Mouse (Mus musculus) monocyte, adult 2 months (primary cell): ENCODE data around the gene Zdhhc21.
A peak's percentile ranks its signal among the peaks of the same experiment; 100 is the strongest.

Source experiments
- DNase-seq, 2 experiments: peaks; one replicate each; pipeline ENCODE4 v3.0.0; 2022; ENCODE audit warnings: low spot score in 2 of 2, low read depth in 1 of 2

Zdhhc21 gene

DNA sequence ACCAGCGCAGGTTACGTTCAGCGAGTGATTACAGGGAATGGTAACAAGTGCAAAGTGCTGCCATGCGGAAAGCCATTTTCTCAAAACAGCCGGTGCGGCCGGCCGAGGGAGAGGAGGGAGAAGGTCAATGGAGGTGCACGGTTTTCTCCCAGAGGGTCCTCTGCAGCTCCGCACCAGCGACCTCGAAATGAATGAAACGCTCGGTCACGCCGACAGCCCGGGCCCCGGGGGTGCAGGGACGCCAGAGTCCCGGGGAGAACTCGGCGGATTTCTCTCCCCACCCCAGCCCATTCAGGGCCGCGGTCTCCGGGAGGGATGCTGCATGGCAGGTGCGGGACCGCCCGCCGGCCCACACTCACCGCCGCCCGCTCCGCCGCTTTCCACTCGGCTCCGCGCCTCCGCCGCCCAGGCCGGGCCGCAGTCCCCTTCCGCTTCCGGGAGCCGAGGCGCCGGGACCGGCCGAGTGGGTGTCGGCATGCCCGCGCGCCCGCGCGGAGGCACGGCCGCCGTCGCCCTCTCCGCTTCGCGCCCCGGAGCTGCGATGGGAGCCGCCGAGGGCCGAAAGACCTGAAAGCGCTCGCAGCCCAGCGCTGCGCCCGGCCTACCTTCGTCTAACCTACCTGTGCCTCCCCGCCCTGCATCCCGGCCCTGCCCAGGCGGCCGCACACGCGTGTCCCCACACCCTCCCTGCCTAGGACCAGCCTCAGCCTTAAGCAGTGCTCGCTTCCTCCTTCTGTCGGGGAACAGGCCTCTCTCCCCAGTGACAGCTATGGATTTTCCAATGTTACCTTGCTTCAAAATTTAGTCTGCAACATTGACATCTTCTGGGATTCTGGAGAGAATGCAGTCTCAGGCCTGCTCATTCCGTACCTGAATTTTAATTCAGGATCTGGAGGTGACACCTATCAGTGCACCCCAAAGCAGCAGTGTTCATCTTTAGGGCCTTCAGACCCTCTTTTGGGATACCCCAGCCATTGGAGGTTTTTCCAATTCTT, at the start of gene Zdhhc21:
Zdhhc21 (minus strand) TSS at position 828 of the 995 bp plus-strand sequence.
- DNase-seq = peak; percentile 49 to 59

- DNase-seq = no peak
Measured at GRCm38 (mm10) chr4:82895227-82895626, 35.5 kb upstream of the Zdhhc21 start.

- DNase-seq = no peak
Measured at GRCm38 (mm10) chr4:82892247-82892646, 32.5 kb upstream of the Zdhhc21 start.

GRCm38 (mm10) chr4:82891566-82891965, 31.8 kb upstream of the Zdhhc21 start:
- DNase-seq = no peak

DNA sequence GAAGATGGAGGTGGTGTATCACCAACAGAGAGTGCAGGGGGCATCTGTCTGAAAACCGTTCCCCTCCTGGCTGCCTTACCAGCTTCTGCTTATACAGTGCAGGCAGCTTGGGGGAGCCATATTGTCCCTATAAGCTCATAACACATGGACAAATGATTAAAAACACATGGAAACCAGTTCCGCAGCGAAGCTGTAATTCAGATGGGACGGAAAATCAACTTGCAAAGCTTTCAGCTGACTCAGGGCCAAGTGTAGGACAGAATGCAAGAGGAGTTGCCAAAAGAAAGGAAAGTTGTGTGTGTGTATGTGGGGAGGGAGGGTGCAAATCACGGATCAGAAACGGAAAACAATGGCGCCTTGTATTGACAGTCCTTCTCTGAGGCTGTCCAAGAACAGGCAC, 31.3 kb upstream of the Zdhhc21 start:
- no peak for DNase-seq

DNA sequence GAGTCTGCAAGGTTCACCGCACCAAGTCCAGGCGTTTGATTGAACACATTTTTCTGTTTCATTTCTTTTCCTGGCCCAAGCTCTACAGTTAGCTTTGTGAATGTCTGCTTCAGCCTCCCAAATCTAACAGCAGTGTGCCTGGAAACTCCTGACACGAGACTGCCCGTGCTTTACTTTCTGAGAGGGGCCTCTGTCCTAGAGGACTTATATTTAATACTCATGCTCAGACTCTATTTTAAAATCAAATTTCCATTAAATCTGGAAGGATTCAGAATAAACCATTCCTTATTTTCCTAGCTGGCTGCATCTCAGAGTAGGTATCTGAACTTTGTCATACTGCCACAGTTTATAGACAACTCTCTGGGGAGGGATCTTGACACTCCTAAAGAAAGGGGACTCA, 30.8 kb upstream of the Zdhhc21 start:
- no peak for DNase-seq

- DNase-seq = no peak
Measured at GRCm38 (mm10) chr4:82886148-82886547, 26.4 kb upstream of the Zdhhc21 start.

- DNase-seq = no peak
Measured at GRCm38 (mm10) chr4:82885535-82885913, 25.8 kb upstream of the Zdhhc21 start.

GRCm38 (mm10) chr4:82884636-82885534, 25.1 kb upstream of the Zdhhc21 start, which contains the start of gene Cer1:
Gene Cer1 (minus strand): TSS chr4:82885148.
- no peak for DNase-seq

DNA sequence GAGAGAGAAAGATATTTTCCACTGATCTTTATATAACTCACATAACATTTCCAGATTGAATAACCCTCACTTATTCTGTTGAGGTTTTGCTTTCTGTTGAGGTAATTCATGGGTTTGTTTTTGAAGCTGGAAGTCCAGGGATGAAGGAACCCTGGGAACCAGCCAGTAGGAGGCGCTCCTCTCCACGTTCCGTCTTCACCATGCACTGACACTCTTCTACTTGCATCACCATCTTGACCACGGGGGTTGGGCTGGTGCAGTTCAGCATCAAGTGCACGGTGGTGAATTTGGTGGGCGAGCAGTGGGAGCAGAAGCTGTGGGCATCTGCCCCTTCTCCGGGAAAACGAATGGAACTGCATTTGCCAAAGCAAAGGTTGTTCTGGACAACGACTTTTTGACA, 22.7 kb upstream of the Zdhhc21 start:
- no peak for DNase-seq

GRCm38 (mm10) chr4:82881366-82881765, 21.6 kb upstream of the Zdhhc21 start:
- DNase-seq = no peak

GRCm38 (mm10) chr4:82880243-82880642, 20.5 kb upstream of the Zdhhc21 start:
- DNase-seq = no peak

DNA sequence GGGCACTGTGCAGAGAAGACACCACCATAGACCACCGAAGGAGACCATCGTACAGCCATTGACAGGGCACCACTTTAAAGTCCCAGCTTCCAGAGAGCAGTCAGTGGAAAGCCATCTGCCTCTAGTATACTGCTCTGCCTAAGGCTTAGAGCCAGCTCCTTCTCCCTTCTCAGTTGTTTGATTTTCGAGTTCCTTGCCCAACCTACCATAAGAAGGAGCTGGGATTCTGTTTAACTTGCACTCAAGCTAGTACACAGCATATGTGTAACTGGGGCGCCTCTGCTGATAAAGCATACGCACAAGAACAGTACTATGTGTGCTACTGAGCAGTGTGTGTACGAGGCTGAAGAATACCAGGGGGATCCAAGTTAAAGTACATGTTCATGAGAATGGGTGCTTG, 19.4 kb upstream of the Zdhhc21 start:
- no peak for DNase-seq

DNA sequence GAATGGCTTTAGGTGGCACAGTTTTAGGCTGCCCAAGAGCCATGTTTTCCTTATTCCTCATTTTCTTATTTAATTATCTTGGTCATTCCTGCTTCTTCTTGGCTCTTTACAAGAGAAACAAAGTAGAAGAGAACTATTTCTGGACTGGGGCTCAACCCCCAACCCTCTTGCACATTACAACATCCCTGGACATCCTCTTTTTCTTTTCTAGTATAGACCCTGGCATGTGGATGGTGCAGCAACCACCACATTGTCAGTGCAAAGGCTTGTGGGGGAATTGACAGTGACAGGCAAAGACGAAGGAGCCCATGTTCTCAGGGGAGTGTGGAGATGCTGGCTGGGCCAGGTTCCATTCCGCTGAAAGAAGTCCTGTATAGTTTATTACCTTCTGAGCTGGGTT, 16.9 kb upstream of the Zdhhc21 start:
- DNase-seq = no peak

GRCm38 (mm10) chr4:82875532-82875931, 15.8 kb upstream of the Zdhhc21 start:
- no peak for DNase-seq

GRCm38 (mm10) chr4:82874791-82875190, 15.0 kb upstream of the Zdhhc21 start:
- DNase-seq = no peak

DNA sequence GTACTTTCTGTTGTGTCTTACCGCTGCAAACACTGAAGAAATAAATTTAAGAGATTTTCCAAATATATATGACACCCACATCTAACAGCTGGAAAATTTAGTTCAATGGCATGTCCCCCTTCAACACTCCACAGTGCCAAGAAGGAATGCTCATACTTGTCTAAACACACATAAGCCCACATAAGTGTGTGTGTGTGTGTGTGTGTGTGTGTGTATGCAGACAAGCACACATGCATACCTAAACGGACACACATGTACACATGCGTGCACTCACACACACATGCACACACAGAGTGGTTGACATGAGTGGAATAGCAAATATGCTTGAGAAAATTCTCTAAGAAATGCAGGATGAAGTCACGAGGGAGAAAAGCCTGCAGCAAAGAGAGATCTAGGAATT, 12.8 kb upstream of the Zdhhc21 start:
- DNase-seq = no peak

GRCm38 (mm10) chr4:82872121-82872520, 12.4 kb upstream of the Zdhhc21 start:
- DNase-seq = no peak

DNA sequence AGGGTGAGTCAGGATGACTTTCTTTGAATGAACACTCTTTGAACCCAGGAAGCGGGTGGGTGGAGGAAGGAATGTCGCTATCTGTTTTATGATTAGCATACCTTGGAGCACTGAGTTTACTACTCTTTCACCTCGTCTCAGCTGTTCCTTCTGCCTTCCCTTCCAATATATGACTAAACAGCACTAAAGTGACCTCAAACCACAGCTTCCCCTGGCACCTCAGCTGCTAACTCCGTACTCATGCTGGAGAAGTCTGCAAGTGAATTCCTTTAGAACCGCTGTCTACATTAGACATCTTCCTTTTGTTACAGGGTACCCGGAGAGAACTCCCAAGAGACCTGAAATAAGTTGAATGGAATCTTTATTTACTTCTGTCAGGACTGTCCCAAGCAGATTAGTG, 11.2 kb upstream of the Zdhhc21 start:
- DNase-seq = no peak

DNA sequence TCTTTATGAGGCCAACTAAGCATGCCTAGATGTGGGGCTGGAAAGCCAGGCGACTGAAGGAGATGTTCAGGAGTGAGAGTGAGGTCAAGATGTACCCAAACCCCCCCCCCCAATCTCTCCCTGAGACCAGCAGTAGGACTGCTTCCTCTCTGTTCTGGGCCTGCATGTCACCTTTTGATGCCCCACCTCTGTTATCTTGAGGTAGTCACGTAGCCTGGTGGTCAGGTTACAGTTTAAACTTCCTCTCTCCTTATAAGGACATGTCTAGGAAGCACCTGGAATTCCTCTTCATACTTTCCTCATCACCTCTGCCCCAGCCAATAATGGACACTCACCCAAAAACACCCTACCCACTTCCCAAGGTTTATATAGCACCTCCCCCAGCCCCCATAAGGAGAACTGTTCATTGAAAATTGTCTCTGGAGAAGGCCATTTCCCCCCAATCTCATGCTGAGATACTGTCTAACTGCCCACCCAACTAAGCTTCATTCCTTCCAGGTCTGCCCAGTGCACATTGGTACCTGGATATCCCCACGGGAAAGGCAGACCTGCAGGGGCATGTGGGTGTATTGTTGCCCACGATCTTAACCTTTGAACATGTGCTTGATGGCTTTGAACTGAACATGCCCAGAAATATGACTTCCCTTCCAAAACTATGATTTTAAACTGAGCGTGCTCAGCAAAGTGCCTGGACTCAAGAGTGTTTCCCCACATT, 8.1 kb upstream of the Zdhhc21 start:
- no peak for DNase-seq

DNA sequence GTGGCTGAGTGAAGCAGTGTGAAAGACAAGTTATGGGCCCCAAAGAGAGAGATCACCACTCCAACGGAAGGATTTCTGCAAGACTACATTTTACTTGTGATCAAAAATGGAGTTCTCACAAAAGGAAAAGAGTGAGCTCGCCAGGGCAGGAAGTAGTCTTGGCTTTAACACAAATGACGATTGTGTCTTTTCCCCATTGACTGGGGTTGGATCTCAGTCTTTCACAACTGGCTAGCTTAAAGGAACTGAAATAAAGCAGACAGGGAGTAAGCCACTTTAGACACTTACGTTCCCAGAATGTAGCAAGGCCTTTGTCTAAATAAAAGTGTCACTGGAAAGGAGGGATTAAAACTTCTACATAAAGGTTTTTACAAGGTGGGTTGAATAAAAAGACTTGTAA, 7.4 kb upstream of the Zdhhc21 start:
- DNase-seq = no peak
